Mouse (Mus musculus) embryonic facial prominence, embryonic 12.5 days (tissue): ENCODE measurements around the gene Grin2b. TPM values are rescaled to one million over a fixed set of nuclear protein-coding genes. Genes with fewer than 3 reads are reported as not detected.

ENCODE experiments used
- ATAC-seq: fragments of 200-750 bp; cut with Nextera tagmentation; 2 replicates; pipeline ENCODE4 v1.8.0; 2017; ENCODE audit not compliant: insufficient number of reproducible peaks, insufficient read depth, low FRiP score, low TSS enrichment
- H3K27ac ChIP-seq: fragments of 300-500 bp; sonication (generic); 2 replicates; pipeline ENCODE4 v1.5.1; 2016; ENCODE audit warnings: mild to moderate bottlenecking
- H3K27me3 ChIP-seq: fragments of 300-500 bp; sonication (generic); 2 replicates; pipeline ENCODE4 v1.6.1; 2016; ENCODE audit warnings: mild to moderate bottlenecking, moderate library complexity
- H3K36me3 ChIP-seq: fragments of 300-500 bp; sonication (generic); 2 replicates; pipeline ENCODE4 v1.6.1; 2016; ENCODE audit warnings: mild to moderate bottlenecking
- H3K4me1 ChIP-seq: fragments of 300-500 bp; sonication (generic); 2 replicates; pipeline ENCODE4 v1.6.1; 2016
- H3K4me2 ChIP-seq: fragments of 300-500 bp; sonication (generic); replicated peaks from 2 replicates; pipeline ENCODE4 v1.6.1; 2016; ENCODE audit warnings: mild to moderate bottlenecking, moderate library complexity
- H3K4me3 ChIP-seq: fragments of 300-500 bp; sonication (generic); 2 replicates; pipeline ENCODE4 v1.5.1; 2016; ENCODE audit warnings: mild to moderate bottlenecking
- H3K9ac ChIP-seq: fragments of 300-500 bp; sonication (generic); 2 replicates; pipeline ENCODE4 v1.6.1; 2016; ENCODE audit warnings: mild to moderate bottlenecking, moderate library complexity
- H3K9me3 ChIP-seq: fragments of 300-500 bp; sonication (generic); 2 replicates; pipeline ENCODE4 v1.6.1; 2016; ENCODE audit warnings: mild to moderate bottlenecking, moderate library complexity
- WGBS: fragments of 180-500 bp; shearing (Covaris S2); methylation state at CpG from one replicate; pipeline ENCODE4 v1.1.7; 2016; 5-methylcytosine and 5-hydroxymethylcytosine counted together
- polyA plus RNA-seq: library from polyadenylated mRNA; unstranded; fragments of >200 nt; fragmentation: Nextera tagmentation; extraction: Ambion mirVana; gene quantifications from 2 replicates; pipeline ENCODE4 v1.2.1, GENCODE M21; 2016

The Grin2b gene
- polyA plus RNA-seq, 1 experiment from 2014 or later = 2.7 TPM

- Histone ChIP-seq H3K4me1 (no peaks in the 10 kb centered on the region), H3K4me3 (no peak overlapping the region)
Observed at GRCm38 (mm10) chr6:136162090-136162489, 11.2 kb downstream of the Grin2b start.

GRCm38 (mm10) chr6:136153444-136153843 is 19.9 kb downstream of the Grin2b start:
- Histone ChIP-seq H3K4me2 (no peak overlapping the region), H3K9ac (no peak overlapping the region), H3K9me3 (no peaks in the 10 kb centered on the region), H3K4me1 (peaks cover 8% of the 10 kb centered on the region; the same call in 1 of the 2 replicates), H3K36me3 (no peaks in the 10 kb centered on the region), H3K27ac (no peak overlapping the region), H3K27me3 (no peaks in the 10 kb centered on the region), H3K4me3 (no peak overlapping the region)
- WGBS = 74% methylated on average over 9 of the region's 9 CpGs
- no peak for ATAC-seq

More at GRCm38 (mm10) chr6:136162090-136162489, 11.2 kb downstream of the Grin2b start:
- no peak for ATAC-seq
- Histone ChIP-seq H3K9ac (no peak overlapping the region), H3K9me3 (no peaks in the 10 kb centered on the region), H3K4me2 (no peak overlapping the region), H3K27ac (no peak overlapping the region), H3K27me3 (no peaks in the 10 kb centered on the region), H3K36me3 (no peaks in the 10 kb centered on the region)
- 69% methylated on average over 11 of the region's 11 CpGs for WGBS

GRCm38 (mm10) chr6:136150064-136150463 is 23.2 kb downstream of the Grin2b start:
- no peak overlapping the region for H3K9ac ChIP-seq
- no peaks in the 10 kb centered on the region for H3K36me3 ChIP-seq
- no peaks in the 10 kb centered on the region for H3K9me3 ChIP-seq
- H3K27ac ChIP-seq = peak overlapping the region; percentile 37; the same call in 1 of the 2 replicates
- ATAC-seq = no peak
- WGBS = 31% methylated on average over 5 of the region's 6 CpGs
- H3K4me3 ChIP-seq = no peak overlapping the region
- peaks cover 8% of the 10 kb centered on the region; the same call in 1 of the 2 replicates for H3K4me1 ChIP-seq
- no peak overlapping the region for H3K4me2 ChIP-seq
- no peaks in the 10 kb centered on the region for H3K27me3 ChIP-seq

DNA sequence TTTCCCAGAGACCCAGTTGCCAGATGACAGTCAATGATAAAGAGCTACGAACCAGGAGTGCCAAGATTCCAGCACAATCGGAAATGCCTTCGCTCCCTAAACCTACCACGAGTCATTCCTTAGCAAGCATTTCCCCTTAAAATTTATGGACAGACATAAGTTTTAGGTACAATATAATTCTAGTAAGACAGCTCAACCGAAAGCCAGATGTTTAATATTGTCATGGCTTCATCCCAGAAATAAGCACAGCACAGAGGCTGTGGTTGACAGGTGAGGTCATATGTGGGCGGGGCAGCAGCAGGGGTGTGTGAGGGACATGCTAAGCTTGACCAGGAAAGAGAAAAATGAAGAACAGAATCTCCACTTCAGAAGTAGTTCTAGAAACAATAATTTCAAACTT is 33.3 kb downstream of the Grin2b start:
- 89% methylated on average over 6 of the region's 6 CpGs for WGBS
- no peak overlapping the region for H3K4me3 ChIP-seq
- no peak overlapping the region for H3K27ac ChIP-seq
- no peak for ATAC-seq
- H3K9me3 ChIP-seq = no peaks in the 10 kb centered on the region
- H3K4me2 ChIP-seq = no peak overlapping the region
- H3K9ac ChIP-seq = no peak overlapping the region
- H3K36me3 ChIP-seq = no peaks in the 10 kb centered on the region
- no peaks in the 10 kb centered on the region for H3K27me3 ChIP-seq
- H3K4me1 ChIP-seq = no peaks in the 10 kb centered on the region

DNA sequence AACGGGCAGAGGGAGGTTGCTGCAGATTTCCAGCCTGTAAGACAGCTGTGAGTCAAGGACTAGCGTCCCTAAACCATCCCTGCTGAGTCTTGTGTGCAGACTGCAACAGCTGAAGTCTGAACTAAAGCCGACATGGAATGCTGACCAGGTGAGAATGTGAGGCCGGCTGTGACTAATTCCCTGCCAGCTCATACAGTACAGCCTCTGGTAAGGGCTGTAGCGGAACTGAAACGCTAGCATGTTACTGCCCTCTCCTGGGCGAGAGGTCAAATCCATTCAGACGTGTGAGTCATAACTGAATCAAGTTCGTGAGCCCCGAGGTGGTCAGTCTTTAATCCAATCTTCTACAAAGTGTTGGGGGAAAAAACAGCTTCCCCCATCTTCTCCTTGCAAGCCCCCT is 42.9 kb downstream of the Grin2b start:
- H3K4me1 ChIP-seq = no peaks in the 10 kb centered on the region
- no peak overlapping the region for H3K27ac ChIP-seq
- no peak overlapping the region for H3K9ac ChIP-seq
- no peak overlapping the region for H3K4me3 ChIP-seq
- H3K4me2 ChIP-seq = no peak overlapping the region
- ATAC-seq = peak; percentile 60; the same call in 1 of the 2 replicates
- WGBS = 26% methylated on average over 10 of the region's 10 CpGs
- H3K36me3 ChIP-seq = no peaks in the 10 kb centered on the region
- H3K9me3 ChIP-seq = no peaks in the 10 kb centered on the region
- no peaks in the 10 kb centered on the region for H3K27me3 ChIP-seq

GRCm38 (mm10) chr6:136122593-136122992 is 50.7 kb downstream of the Grin2b start:
- no peak overlapping the region for H3K9ac ChIP-seq
- no peak overlapping the region for H3K4me2 ChIP-seq
- no peaks in the 10 kb centered on the region for H3K36me3 ChIP-seq
- ATAC-seq = no peak
- no peaks in the 10 kb centered on the region for H3K9me3 ChIP-seq
- no peaks in the 10 kb centered on the region for H3K4me1 ChIP-seq
- H3K27ac ChIP-seq = no peak overlapping the region
- H3K27me3 ChIP-seq = no peaks in the 10 kb centered on the region
- WGBS = 92% methylated on average over 3 of the region's 3 CpGs
- no peak overlapping the region for H3K4me3 ChIP-seq

- no peak for ATAC-seq
- H3K27ac ChIP-seq = no peak overlapping the region
- no peaks in the 10 kb centered on the region for H3K4me1 ChIP-seq
- 93% methylated on average over 3 of the region's 3 CpGs for WGBS
- no peak overlapping the region for H3K4me2 ChIP-seq
- no peak overlapping the region for H3K4me3 ChIP-seq
- no peaks in the 10 kb centered on the region for H3K9me3 ChIP-seq
- H3K27me3 ChIP-seq = no peaks in the 10 kb centered on the region
- no peak overlapping the region for H3K9ac ChIP-seq
- no peaks in the 10 kb centered on the region for H3K36me3 ChIP-seq
Observed at GRCm38 (mm10) chr6:136117390-136117789, 55.9 kb downstream of the Grin2b start.

GRCm38 (mm10) chr6:136113639-136114410 is 59.5 kb downstream of the Grin2b start:
- Histone ChIP-seq H3K27me3 (no peaks in the 10 kb centered on the region), H3K9me3 (no peaks in the 10 kb centered on the region), H3K4me2 (no peak overlapping the region), H3K27ac (no peak overlapping the region), H3K4me3 (no peak overlapping the region), H3K9ac (no peak overlapping the region), H3K4me1 (no peaks in the 10 kb centered on the region), H3K36me3 (no peaks in the 10 kb centered on the region)
- 69% methylated on average over 6 of the region's 6 CpGs for WGBS
- ATAC-seq = no peak

DNA sequence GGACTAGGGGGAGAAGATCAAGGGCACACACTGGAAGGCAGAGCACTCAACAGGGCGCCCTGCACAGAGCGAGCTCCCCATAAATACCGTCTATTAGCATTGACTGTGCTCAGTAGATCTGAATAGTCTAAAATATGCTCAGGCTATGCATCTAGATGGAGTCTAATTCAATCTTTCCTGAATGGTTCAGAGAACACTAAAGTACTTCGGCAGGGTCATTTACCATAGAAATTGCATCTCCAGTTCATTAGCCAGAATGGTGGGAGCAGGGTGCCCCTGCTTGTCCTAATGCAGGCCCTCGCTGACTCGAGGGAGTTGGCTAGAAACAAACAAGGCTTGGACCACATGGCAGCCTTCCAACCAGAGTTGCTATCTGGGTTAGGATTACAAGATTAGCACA is 64.1 kb downstream of the Grin2b start:
- H3K9me3 ChIP-seq = no peaks in the 10 kb centered on the region
- H3K4me3 ChIP-seq = no peak overlapping the region
- no peak overlapping the region for H3K4me2 ChIP-seq
- H3K4me1 ChIP-seq = no peaks in the 10 kb centered on the region
- no peaks in the 10 kb centered on the region for H3K27me3 ChIP-seq
- H3K36me3 ChIP-seq = no peaks in the 10 kb centered on the region
- no peak for ATAC-seq
- no peak overlapping the region for H3K9ac ChIP-seq
- no peak overlapping the region for H3K27ac ChIP-seq
- WGBS = 74% methylated on average over 6 of the region's 6 CpGs

GRCm38 (mm10) chr6:136108466-136108865 is 64.8 kb downstream of the Grin2b start:
- ATAC-seq = no peak
- Histone ChIP-seq H3K27me3 (no peaks in the 10 kb centered on the region), H3K4me2 (no peak overlapping the region), H3K9me3 (no peaks in the 10 kb centered on the region), H3K36me3 (no peaks in the 10 kb centered on the region), H3K27ac (no peak overlapping the region), H3K4me3 (no peak overlapping the region), H3K9ac (no peak overlapping the region), H3K4me1 (no peaks in the 10 kb centered on the region)
- WGBS = 80% methylated on average over 3 of the region's 3 CpGs

GRCm38 (mm10) chr6:136105221-136105620 is 68.1 kb downstream of the Grin2b start:
- Histone ChIP-seq H3K4me2 (no peak overlapping the region), H3K36me3 (no peaks in the 10 kb centered on the region), H3K27me3 (no peaks in the 10 kb centered on the region), H3K9ac (no peak overlapping the region), H3K27ac (no peak overlapping the region), H3K4me3 (no peak overlapping the region), H3K4me1 (0 out of 2 replicates have a peak, but pooled peaks cover 6% of the 10 kb centered on the region), H3K9me3 (no peaks in the 10 kb centered on the region)
- ATAC-seq = no peak
- WGBS = 77% methylated on average over 2 of the region's 2 CpGs

DNA sequence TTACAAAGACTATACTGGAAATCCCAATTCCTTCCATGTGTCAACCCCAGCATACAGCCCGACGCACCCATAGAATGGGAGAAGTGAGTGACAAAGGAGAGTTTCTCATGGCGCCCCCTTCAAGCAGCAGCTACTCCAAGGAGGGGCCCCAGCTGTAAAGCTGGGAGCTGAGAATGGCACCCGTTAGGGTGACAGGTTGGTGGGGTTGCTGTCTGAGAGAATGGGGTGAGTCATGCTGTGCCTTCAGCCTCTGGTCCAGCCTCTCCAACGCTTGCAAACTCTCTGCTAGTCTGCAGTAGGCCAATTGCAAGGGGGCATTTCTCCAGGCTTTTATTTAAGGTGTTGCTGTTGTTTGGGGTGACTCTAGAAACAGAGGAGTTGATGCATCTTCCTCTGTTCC is 73.1 kb downstream of the Grin2b start:
- 0 out of 2 replicates have a peak, but pooled peaks cover 7% of the 10 kb centered on the region for H3K4me1 ChIP-seq
- 81% methylated on average over 5 of the region's 5 CpGs for WGBS
- no peak overlapping the region for H3K4me3 ChIP-seq
- H3K4me2 ChIP-seq = no peak overlapping the region
- no peaks in the 10 kb centered on the region for H3K27me3 ChIP-seq
- no peak for ATAC-seq
- H3K9me3 ChIP-seq = no peaks in the 10 kb centered on the region
- H3K27ac ChIP-seq = no peak overlapping the region
- no peaks in the 10 kb centered on the region for H3K36me3 ChIP-seq
- H3K9ac ChIP-seq = no peak overlapping the region
